Mouse (Mus musculus) intestine, embryonic 15.5 days (tissue): ENCODE data around the gene Gsta2. TPM values are rescaled to one million over a fixed set of nuclear protein-coding genes. Genes with fewer than 3 reads are reported as not detected.
"Not testable (repeated sequence)": the region's sequence is repeated elsewhere in the genome, so short reads cannot be mapped to it uniquely, and the experiment has no call there.

Source experiments
- ATAC-seq: fragments of 200-750 bp; cut with Nextera tagmentation; 2 replicates; pipeline ENCODE4 v1.8.0; 2017; ENCODE audit warnings: moderate TSS enrichment, moderate library complexity
- H3K27ac ChIP-seq: fragments of 300-500 bp; sonication (generic); 2 replicates; pipeline ENCODE4 v1.5.1; 2015; ENCODE audit warnings: mild to moderate bottlenecking, inconsistent platforms
- H3K27me3 ChIP-seq: fragments of 300-500 bp; sonication (generic); replicated peaks from 2 replicates; pipeline ENCODE4 v1.6.1; 2015; ENCODE audit warnings: inconsistent platforms
- H3K36me3 ChIP-seq: fragments of 300-500 bp; sonication (generic); 2 replicates; pipeline ENCODE4 v1.6.1; 2015; ENCODE audit warnings: inconsistent platforms
- H3K4me1 ChIP-seq: fragments of 300-500 bp; sonication (generic); replicated peaks from 2 replicates; pipeline ENCODE4 v1.6.1; 2015; ENCODE audit warnings: inconsistent platforms
- H3K4me2 ChIP-seq: fragments of 300-500 bp; sonication (generic); replicated peaks from 2 replicates; pipeline ENCODE4 v1.6.1; 2015; ENCODE audit warnings: mild to moderate bottlenecking, inconsistent platforms
- H3K4me3 ChIP-seq: fragments of 300-500 bp; sonication (generic); replicated peaks from 2 replicates; pipeline ENCODE4 v1.5.1; 2015; ENCODE audit warnings: inconsistent platforms
- H3K9ac ChIP-seq: fragments of 300-500 bp; sonication (generic); 2 replicates; pipeline ENCODE4 v1.6.1; 2015; ENCODE audit warnings: inconsistent platforms
- H3K9me3 ChIP-seq: fragments of 300-500 bp; sonication (generic); 2 replicates; pipeline ENCODE4 v1.6.1; 2016; ENCODE audit warnings: inconsistent platforms
- WGBS: fragments of 180-500 bp; shearing (Covaris S2); methylation state at CpG from one replicate; pipeline ENCODE4 v1.1.7; 2015; 5-methylcytosine and 5-hydroxymethylcytosine counted together
- polyA plus RNA-seq: library from polyadenylated mRNA; unstranded; fragments of >200 nt; fragmentation: Nextera tagmentation; extraction: Ambion mirVana; gene quantifications from 2 replicates; pipeline ENCODE4 v1.2.1, GENCODE M21; 2015

Gsta2 gene
- polyA plus RNA-seq, 1 experiment from 2014 or later: 36.5 TPM

DNA sequence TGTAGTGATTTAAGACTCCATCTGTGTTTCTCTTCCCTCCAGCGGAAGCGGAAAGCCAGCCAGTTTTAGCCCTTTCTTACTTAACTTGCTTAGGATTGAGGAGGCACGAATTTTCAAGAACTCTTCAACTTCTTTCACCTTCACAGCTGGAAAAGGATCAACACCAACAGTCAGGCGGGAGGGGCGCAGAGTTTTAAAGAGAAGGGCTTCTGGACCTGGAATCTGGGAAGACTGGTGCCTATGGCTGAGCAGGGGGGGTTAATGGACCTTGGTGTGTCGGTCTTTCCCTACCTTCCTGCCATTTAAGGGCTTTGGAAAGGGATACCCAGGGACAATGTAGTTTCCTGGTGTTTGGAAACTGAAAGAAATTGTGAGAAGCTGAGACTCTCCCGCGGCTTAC lies 22.0 kb upstream of the Gsta2 start:
- 44% methylated on average over 8 of the region's 8 CpGs for WGBS
- Histone ChIP-seq H3K4me3 (no peak overlapping the region), H3K27ac (no peak overlapping the region), H3K4me1 (0 out of 2 replicates have a peak, but pooled peaks cover 7% of the 10 kb centered on the region), H3K9me3 (no peaks in the 10 kb centered on the region), H3K27me3 (no peaks in the 10 kb centered on the region), H3K4me2 (peak overlapping the region; percentile 64; the same call in 1 of the 2 replicates), H3K9ac (no peak overlapping the region), H3K36me3 (no peaks in the 10 kb centered on the region)
- ATAC-seq: no peak

DNA sequence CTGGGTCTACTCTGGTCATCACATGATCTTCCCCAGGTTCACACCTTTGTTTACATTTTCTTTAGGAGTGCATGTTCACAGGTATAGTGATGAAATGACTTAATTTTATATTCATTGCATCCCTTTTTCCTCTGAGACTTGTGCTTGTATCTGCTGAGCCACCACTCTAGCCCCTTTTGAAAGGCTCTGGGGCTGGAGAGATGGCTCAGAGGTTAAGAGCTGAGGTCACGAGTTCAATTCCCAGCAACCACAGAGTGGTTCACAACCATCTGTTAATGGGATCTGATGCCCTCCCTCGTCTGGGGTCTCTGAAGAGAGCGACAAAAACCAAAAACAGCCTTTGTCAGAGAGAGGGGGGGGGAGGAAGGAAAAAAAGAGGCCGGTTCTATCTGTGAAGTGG lies 19.9 kb upstream of the Gsta2 start:
- Histone ChIP-seq H3K9me3 (no peaks in the 10 kb centered on the region), H3K4me1 (0 out of 2 replicates have a peak, but pooled peaks cover 7% of the 10 kb centered on the region), H3K9ac (no peak overlapping the region), H3K4me2 (no peak overlapping the region), H3K27ac (no peak overlapping the region), H3K27me3 (no peaks in the 10 kb centered on the region), H3K4me3 (no peak overlapping the region), H3K36me3 (no peaks in the 10 kb centered on the region)
- ATAC-seq: peak; percentile 23; the same call in 1 of the 2 replicates
- whole genome bisulfite sequencing: 61% methylated on average over 4 of the region's 4 CpGs

DNA sequence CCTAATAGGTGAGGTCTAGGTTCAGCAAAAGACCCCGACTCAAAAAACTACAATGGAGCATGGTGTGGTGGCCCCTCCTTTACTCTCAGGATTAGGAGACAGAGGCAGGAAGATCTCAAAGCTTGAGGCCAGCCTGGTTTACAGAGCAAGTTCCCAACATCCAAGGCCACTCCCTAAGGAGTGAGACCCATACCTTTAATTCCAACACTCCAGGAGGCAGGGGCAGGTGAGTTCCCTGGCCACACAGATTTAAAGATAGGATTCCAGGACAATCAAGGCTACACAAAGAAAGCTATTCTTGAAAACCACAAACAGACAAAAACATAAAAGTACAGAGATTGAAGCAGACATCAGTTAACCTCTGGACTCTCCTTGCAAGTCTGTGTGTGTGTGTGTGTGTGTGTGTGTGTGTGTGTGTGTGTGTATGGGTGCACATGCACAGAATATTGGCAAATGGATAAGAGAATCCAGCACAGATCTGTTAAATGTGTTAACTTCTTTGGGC lies 19.3 kb upstream of the Gsta2 start:
- H3K27ac ChIP-seq: no peak overlapping the region
- no peaks in the 10 kb centered on the region for H3K27me3 ChIP-seq
- no peak overlapping the region for H3K4me3 ChIP-seq
- H3K9me3 ChIP-seq: no peaks in the 10 kb centered on the region
- 0 out of 2 replicates have a peak, but pooled peaks cover 7% of the 10 kb centered on the region for H3K4me1 ChIP-seq
- H3K36me3 ChIP-seq: no peaks in the 10 kb centered on the region
- ATAC-seq: peak; percentile 41; the same call in 1 of the 2 replicates
- WGBS: 79% methylated on average over 1 of the region's 1 CpGs
- no peak overlapping the region for H3K9ac ChIP-seq
- no peak overlapping the region for H3K4me2 ChIP-seq

DNA sequence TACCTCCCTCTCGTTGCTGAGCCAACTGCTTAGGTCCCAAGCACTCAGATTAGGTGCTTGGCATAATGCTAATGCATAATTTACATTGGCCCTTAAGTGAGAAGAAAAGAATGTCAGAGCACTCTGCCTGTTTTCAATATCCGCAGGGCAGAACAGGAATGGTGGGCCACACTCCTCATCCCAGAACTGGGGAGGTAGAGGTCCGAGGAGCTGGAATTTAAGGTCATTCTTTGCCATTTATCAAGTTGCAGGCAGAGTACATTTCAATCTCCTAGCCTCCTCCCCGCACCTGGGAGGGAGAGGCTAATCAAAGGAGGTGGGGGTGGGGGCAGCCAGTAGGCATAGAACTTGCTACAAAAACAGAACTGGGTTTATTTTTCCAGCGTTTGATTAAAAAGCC lies 18.8 kb upstream of the Gsta2 start:
- ATAC-seq: no peak
- Histone ChIP-seq H3K4me1 (0 out of 2 replicates have a peak, but pooled peaks cover 7% of the 10 kb centered on the region), H3K36me3 (no peaks in the 10 kb centered on the region), H3K9ac (no peak overlapping the region), H3K4me3 (no peak overlapping the region), H3K27ac (no peak overlapping the region), H3K4me2 (no peak overlapping the region), H3K27me3 (no peaks in the 10 kb centered on the region), H3K9me3 (no peaks in the 10 kb centered on the region)
- 45% methylated on average over 5 of the region's 5 CpGs for WGBS

DNA sequence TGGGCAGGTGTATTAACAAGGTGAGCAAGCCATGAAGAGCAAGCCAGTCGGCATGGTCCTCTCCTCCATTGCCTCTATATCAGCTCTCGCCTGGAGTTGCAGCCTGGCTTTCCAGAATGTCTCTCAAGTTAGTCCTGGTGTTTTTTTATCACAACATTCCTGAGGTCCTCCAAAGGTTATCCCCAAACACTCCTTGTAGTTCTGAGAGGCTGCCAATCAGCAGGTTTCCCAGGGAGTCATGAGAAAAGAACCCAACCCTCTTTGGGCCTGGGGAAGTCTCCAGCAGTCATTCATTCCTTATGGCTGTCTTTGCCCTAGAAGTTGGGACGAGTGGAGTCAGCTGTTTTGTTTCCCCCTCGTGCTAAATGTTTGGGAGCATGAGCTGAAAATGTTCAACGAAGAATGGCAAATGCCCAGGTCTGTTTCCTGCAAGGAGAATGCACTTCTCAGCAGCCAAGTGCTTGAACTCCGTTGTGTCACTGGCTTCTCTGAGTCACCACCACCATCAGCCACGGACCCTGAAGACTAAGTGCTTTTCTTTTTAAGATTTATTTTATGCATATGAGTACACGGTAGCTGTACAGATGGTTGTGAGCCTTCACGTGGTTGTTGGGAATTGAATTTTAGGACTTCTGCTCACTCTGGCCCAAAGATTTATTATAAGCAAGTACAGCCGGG lies 17.4 kb upstream of the Gsta2 start:
- Histone ChIP-seq H3K36me3 (no peaks in the 10 kb centered on the region), H3K4me2 (no peak overlapping the region), H3K27ac (no peak overlapping the region), H3K9me3 (no peaks in the 10 kb centered on the region), H3K9ac (no peak overlapping the region), H3K4me3 (no peak overlapping the region), H3K4me1 (0 out of 2 replicates have a peak, but pooled peaks cover 2% of the 10 kb centered on the region), H3K27me3 (no peaks in the 10 kb centered on the region)
- no peak for ATAC-seq
- WGBS: 80% methylated on average over 10 of the region's 10 CpGs

DNA sequence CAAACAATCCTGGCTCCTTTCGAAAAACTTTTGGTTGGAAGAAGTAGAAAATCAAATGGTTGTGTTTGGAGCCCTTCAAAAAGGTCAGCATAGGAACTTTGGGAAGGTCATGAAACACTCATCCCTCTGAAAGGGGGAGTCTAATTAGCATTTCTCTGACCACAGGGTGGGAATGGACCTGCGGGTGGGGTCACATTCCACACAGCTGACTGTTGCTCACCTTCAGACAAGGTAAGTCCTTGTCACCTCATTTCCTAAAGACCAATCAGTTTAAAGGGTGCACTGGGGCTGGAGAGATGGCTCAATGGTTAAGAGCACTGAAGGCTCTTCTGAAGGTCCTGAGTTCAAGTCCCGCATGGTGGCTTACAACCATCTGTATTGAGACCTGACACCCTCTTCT lies 15.9 kb upstream of the Gsta2 start:
- Histone ChIP-seq H3K27me3 (no peaks in the 10 kb centered on the region), H3K4me2 (no peak overlapping the region), H3K9ac (no peak overlapping the region), H3K27ac (no peak overlapping the region), H3K4me3 (no peak overlapping the region), H3K9me3 (no peaks in the 10 kb centered on the region), H3K4me1 (no peaks in the 10 kb centered on the region), H3K36me3 (no peaks in the 10 kb centered on the region)
- ATAC-seq: no peak
- WGBS: 94% methylated on average over 3 of the region's 3 CpGs

DNA sequence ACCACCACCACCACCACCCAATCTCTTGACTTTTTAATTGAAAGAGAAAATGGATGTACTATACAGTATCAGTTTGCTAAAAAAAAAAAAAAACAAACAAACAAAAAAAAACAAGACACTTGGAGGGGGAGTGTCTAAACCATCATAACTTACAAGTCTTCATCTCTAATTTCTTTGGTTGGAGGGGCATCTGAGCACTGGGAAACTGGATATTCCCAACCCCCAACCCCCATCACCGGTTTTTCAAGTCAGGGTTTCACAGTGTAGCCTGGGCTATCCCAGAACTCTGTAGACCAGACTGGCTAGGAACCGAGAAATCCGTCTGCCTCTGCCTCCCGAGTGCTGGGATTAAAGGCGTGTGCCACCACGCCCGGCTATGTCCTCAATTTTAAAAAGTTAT lies 14.2 kb upstream of the Gsta2 start:
- no peaks in the 10 kb centered on the region for H3K4me1 ChIP-seq
- no peak overlapping the region for H3K4me2 ChIP-seq
- no peaks in the 10 kb centered on the region for H3K9me3 ChIP-seq
- H3K4me3 ChIP-seq: no peak overlapping the region
- no peaks in the 10 kb centered on the region for H3K36me3 ChIP-seq
- WGBS: 92% methylated on average over 7 of the region's 7 CpGs
- no peak overlapping the region for H3K27ac ChIP-seq
- H3K9ac ChIP-seq: no peak overlapping the region
- ATAC-seq: no peak
- H3K27me3 ChIP-seq: no peaks in the 10 kb centered on the region

DNA sequence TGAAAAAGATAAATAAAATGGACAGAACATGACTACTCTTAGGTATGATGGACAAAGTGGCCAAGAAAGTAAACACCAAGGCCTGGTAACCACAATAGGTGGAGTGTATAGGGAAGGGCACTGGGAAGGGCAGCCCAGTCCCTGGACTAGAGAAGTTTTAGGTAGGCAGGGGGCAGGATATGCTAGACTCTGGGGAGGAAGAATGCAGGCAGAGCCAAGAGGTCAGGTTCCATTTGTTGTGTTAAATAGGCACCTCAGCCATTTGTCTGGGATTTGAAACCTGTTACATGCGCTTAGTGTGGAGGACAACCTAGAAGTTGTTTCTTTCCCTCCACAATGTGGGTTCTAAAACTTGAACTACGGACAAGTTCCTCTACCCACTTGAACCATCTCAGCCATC lies 13.8 kb upstream of the Gsta2 start:
- Histone ChIP-seq H3K4me3 (no peak overlapping the region), H3K9ac (no peak overlapping the region), H3K27ac (no peak overlapping the region), H3K27me3 (no peaks in the 10 kb centered on the region), H3K9me3 (no peaks in the 10 kb centered on the region), H3K4me1 (no peaks in the 10 kb centered on the region), H3K36me3 (no peaks in the 10 kb centered on the region), H3K4me2 (no peak overlapping the region)
- 81% methylated on average over 2 of the region's 2 CpGs for WGBS
- ATAC-seq: no peak

DNA sequence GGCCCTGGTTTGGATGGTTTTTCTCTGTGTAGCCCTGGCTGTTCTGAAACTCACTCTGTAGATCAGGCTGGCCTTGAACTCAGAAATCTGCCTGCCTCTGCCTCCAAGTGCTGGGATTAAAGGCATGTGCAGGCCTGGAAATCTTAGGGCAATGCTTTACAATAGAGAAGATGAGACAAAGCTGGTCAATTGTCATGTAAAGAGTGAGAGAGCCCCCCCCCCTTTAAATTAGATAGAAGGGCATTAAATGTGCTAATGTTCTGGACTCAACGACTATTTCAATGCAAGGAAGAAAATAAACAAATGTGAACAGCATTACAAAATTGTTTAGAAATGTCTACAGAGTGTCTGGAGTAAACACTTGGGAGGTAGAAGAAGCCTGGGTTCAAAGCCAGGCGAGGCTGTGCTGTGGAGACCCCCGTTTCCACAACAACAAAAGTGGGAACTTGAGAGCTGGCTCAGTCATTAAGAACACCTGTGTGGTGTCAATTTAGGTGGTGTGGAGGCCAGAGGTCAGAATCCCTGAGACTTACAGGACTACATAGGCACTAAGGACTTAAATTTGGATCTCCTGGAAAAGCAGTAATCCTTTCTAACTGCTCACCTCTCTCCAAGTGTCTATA lies 13.2 kb upstream of the Gsta2 start:
- no peak for ATAC-seq
- Histone ChIP-seq H3K9ac (no peak overlapping the region), H3K36me3 (no peaks in the 10 kb centered on the region), H3K9me3 (no peaks in the 10 kb centered on the region), H3K4me3 (no peak overlapping the region), H3K4me1 (no peaks in the 10 kb centered on the region), H3K27me3 (no peaks in the 10 kb centered on the region), H3K27ac (no peak overlapping the region), H3K4me2 (no peak overlapping the region)
- 69% methylated on average over 3 of the region's 3 CpGs for WGBS

DNA sequence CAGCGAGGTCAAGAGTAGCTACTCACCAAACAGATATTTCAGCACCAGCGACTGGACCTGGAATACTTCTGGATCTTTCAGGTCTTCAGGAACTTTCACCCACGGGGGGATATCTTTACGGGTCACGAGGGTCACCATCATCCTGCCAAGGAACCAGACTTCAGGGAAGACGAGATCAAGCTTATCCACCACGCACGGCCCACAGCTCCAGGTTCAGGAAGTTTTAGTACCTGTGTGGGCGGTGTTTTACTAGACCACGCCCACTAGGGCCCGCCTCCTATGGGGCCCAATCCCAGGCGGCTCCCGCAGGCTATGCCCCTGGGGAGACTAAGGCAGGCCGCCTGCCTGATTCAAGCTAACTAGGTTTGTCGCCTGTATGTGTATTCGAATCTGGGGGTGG lies 12.4 kb upstream of the Gsta2 start, which contains the start of gene Dppa5a:
Gene Dppa5a (minus strand): TSS at position 219 of the 400 bp plus-strand sequence.
- 89% methylated on average over 16 of the region's 16 CpGs for WGBS
- H3K36me3 ChIP-seq, H3K4me2 ChIP-seq, H3K4me3 ChIP-seq, ATAC-seq, H3K9me3 ChIP-seq, H3K27ac ChIP-seq, H3K27me3 ChIP-seq, H3K4me1 ChIP-seq, H3K9ac ChIP-seq: not testable (repeated sequence)

DNA sequence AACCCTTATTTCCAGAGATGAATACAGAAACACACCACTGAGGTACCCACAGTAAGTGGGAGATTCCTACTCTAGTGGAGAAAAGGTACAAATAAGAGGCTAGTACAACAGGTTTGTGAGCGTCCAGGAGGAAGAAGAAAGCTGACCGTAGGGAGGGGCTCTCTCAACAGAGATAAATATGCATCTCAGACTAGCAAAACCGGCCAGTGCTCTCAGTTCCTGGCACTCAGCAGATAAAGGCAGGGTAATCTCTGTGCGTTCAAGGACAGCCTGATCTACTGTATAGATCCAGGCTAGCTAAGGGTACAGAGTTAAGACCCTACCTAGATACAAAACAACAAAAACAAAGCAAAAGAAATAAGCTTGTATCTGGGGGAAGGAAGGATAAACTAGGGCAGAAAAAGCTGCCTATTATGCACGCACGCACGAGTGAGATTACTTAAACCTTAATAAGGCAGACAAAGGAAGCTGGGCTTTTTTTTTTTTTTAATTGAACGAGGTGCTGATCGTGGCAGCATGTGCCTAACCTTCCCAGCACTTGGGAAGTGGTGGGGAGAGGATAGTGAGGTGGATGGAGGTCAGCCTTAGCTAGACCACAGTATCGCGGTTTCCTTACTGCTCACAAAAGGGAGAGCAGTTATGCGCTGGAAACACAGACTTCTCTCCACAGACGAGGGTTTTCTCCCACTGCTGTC lies 10.4 kb upstream of the Gsta2 start:
- no peak overlapping the region for H3K4me3 ChIP-seq
- H3K27ac ChIP-seq: no peak overlapping the region
- H3K36me3 ChIP-seq: no peaks in the 10 kb centered on the region
- no peaks in the 10 kb centered on the region for H3K4me1 ChIP-seq
- ATAC-seq: 0 out of 2 replicates have a peak, but pooled peaks have one; percentile 47
- H3K9me3 ChIP-seq: no peaks in the 10 kb centered on the region
- WGBS: 66% methylated on average over 13 of the region's 13 CpGs
- H3K9ac ChIP-seq: no peak overlapping the region
- no peak overlapping the region for H3K4me2 ChIP-seq
- no peaks in the 10 kb centered on the region for H3K27me3 ChIP-seq

DNA sequence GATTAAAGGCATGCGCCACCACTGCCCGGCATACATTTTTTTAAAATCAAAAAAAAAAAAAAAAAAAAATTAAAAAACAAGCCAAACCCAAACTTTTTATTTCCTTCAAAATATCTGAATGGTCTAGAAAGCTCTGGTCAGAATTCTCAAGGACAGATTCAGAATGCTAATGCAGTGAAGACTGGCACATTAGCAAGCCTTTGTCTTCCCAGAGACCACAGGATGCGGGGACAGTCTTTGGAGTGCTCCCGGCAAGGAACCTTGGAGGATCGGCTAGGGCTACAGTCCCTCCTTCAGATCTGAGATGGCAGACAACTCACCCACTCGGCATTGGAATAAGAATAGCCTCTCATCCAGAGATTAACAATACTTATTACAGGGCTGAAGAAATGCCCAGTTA lies 9.1 kb upstream of the Gsta2 start:
- Histone ChIP-seq H3K36me3 (no peaks in the 10 kb centered on the region), H3K4me2 (no peak overlapping the region), H3K27me3 (no peaks in the 10 kb centered on the region), H3K27ac (no peak overlapping the region), H3K4me1 (no peaks in the 10 kb centered on the region), H3K4me3 (no peak overlapping the region), H3K9me3 (no peaks in the 10 kb centered on the region), H3K9ac (no peak overlapping the region)
- WGBS: 93% methylated on average over 6 of the region's 6 CpGs
- ATAC-seq: no peak
